Mouse (Mus musculus) lung, postnatal 0 days (tissue): ENCODE data around the gene Cryl1. TPM values are rescaled to one million over a fixed set of nuclear protein-coding genes. Genes with fewer than 3 reads are reported as not detected.

Source experiments
- ATAC-seq: fragments of 200-750 bp; cut with Nextera tagmentation; 2 replicates; pipeline ENCODE4 v1.8.0; 2017; ENCODE audit warnings: moderate library complexity
- DNase-seq: peaks from one replicate; pipeline ENCODE4 v3.0.0-alpha.2; 2016; ENCODE audit warnings: low spot score
- H3K27ac ChIP-seq: fragments of 300-500 bp; sonication (generic); 2 replicates; pipeline ENCODE4 v1.5.1; 2014; ENCODE audit warnings: antibody characterized with exemption, mild to moderate bottlenecking, low read length, mixed read lengths
- H3K27me3 ChIP-seq: fragments of 300-500 bp; sonication (generic); replicated peaks from 2 replicates; pipeline ENCODE4 v1.6.1; 2014; ENCODE audit warnings: low read length, mixed read lengths; ENCODE audit not compliant: insufficient read depth
- H3K36me3 ChIP-seq: fragments of 300-500 bp; sonication (generic); 2 replicates; pipeline ENCODE4 v1.6.1; 2014; ENCODE audit warnings: low read length, mixed read lengths; ENCODE audit not compliant: insufficient read depth
- H3K4me1 ChIP-seq: fragments of 300-500 bp; sonication (generic); 2 replicates; pipeline ENCODE4 v1.6.1; 2014; ENCODE audit warnings: antibody characterized with exemption, low read depth, low read length, mixed read lengths; ENCODE audit not compliant: insufficient read depth
- H3K4me2 ChIP-seq: fragments of 300-500 bp; sonication (generic); replicated peaks from 2 replicates; pipeline ENCODE4 v1.6.1; 2014; ENCODE audit warnings: low read depth, mild to moderate bottlenecking, low read length, moderate library complexity, mixed read lengths
- H3K4me3 ChIP-seq: fragments of 300-500 bp; sonication (generic); 2 replicates; pipeline ENCODE4 v1.5.1; 2014; ENCODE audit warnings: low read depth, low read length
- H3K9ac ChIP-seq: fragments of 300-500 bp; sonication (generic); replicated peaks from 2 replicates; pipeline ENCODE4 v1.6.1; 2014; ENCODE audit warnings: low read depth, mild to moderate bottlenecking
- H3K9me3 ChIP-seq: fragments of 300-500 bp; sonication (generic); 2 replicates; pipeline ENCODE4 v1.6.1; 2016; ENCODE audit warnings: low read length, mixed read lengths
- CTCF ChIP-seq: IDR thresholded peaks from 2 replicates; pipeline ENCODE4 v1.5.1; 2016; ENCODE audit warnings: antibody characterized with exemption, mild to moderate bottlenecking
- EP300 ChIP-seq: IDR thresholded peaks from 2 replicates; pipeline ENCODE4 v1.6.1; 2016; ENCODE audit warnings: antibody characterized with exemption, mild to moderate bottlenecking, control low read depth
- WGBS: fragments of 180-500 bp; shearing (Covaris S2); extraction: QIAGEN DNeasy Blood & Tissue Kit; methylation state at CpG from one replicate; pipeline ENCODE4 v1.1.7; 2014; 5-methylcytosine and 5-hydroxymethylcytosine counted together
- polyA plus RNA-seq: library from polyadenylated mRNA; unstranded; fragments of >200 nt; fragmentation: Nextera tagmentation; extraction: Ambion mirVana; gene quantifications from 2 replicates; pipeline ENCODE4 v1.2.1, GENCODE M21; 2015

Gene Cryl1
- polyA plus RNA-seq, 1 experiment from 2014 or later = 16.0 TPM

GRCm38 (mm10) chr14:57344781-57345492 is 53.4 kb downstream of the Cryl1 start:
- ATAC-seq = peak; percentile 83
- peak overlapping the region; percentile 2; the same call in 1 of the 2 replicates for H3K9ac ChIP-seq
- peak; percentile 47 for DNase-seq
- peak overlapping the region; percentile 49 for H3K4me2 ChIP-seq
- 21% methylated on average over 25 of the region's 25 CpGs for WGBS
- H3K4me3 ChIP-seq = peak overlapping the region; percentile 31
- no peaks in the 10 kb centered on the region for H3K36me3 ChIP-seq
- H3K9me3 ChIP-seq = no peaks in the 10 kb centered on the region
- TF ChIP-seq CTCF (no peak), EP300 (no peak)
- H3K27ac ChIP-seq = peak overlapping the region; percentile 43
- no peaks in the 10 kb centered on the region for H3K4me1 ChIP-seq
- H3K27me3 ChIP-seq = no peaks in the 10 kb centered on the region

DNA sequence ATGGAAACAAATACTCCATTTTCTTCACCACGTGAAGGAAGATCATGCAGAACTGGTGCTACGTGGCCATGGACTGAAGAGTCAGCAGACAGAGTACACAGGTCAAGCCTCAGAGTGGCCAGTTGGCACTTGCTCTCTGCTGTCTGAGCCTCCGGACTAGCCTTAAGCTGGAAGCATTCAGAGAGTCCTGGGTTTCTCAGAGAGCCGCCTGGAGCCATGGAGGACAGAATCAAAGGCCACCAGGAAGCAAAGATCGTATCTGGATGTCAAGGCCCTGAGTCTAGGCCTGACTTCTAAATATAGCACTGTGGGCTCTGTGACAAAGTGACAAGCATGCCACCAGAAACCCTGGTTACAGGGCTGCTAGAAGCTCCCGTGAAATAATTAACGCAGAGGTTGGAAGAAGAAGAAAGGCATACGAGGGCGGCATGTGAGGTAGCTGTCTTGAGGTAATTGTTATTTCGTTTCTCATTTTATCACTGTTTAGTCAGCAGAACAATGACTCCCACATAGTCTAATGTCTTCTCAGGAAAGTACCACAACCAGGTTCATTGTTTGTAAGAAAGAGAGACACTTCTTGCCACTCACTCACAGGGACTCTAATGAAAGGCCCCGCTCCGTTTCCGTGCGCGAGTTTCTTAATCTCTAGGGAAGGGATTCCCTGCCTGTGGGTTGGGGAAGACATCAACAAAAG is 55.1 kb downstream of the Cryl1 start:
- TF ChIP-seq EP300 (no peak), CTCF (no peak)
- Histone ChIP-seq H3K36me3 (no peaks in the 10 kb centered on the region), H3K9me3 (no peaks in the 10 kb centered on the region), H3K27ac (no peak overlapping the region), H3K4me3 (no peak overlapping the region), H3K9ac (no peak overlapping the region), H3K4me1 (no peaks in the 10 kb centered on the region), H3K4me2 (no peak overlapping the region), H3K27me3 (no peaks in the 10 kb centered on the region)
- WGBS = 66% methylated on average over 15 of the region's 15 CpGs
- ATAC-seq (no peak), DNase-seq (no peak)

GRCm38 (mm10) chr14:57342316-57343055 is 55.8 kb downstream of the Cryl1 start:
- Histone ChIP-seq H3K27ac (no peak overlapping the region), H3K36me3 (no peaks in the 10 kb centered on the region), H3K4me2 (no peak overlapping the region), H3K9ac (no peak overlapping the region), H3K4me3 (no peak overlapping the region), H3K4me1 (no peaks in the 10 kb centered on the region), H3K9me3 (no peaks in the 10 kb centered on the region), H3K27me3 (no peaks in the 10 kb centered on the region)
- DNase-seq (no peak), ATAC-seq (no peak)
- 76% methylated on average over 6 of the region's 6 CpGs for WGBS
- TF ChIP-seq CTCF (no peak), EP300 (no peak)

- Histone ChIP-seq H3K4me3 (no peak overlapping the region), H3K36me3 (no peaks in the 10 kb centered on the region), H3K9ac (no peak overlapping the region), H3K27me3 (no peaks in the 10 kb centered on the region), H3K27ac (no peak overlapping the region), H3K9me3 (no peaks in the 10 kb centered on the region), H3K4me1 (no peaks in the 10 kb centered on the region), H3K4me2 (no peak overlapping the region)
- TF ChIP-seq EP300 = no peak
- TF ChIP-seq CTCF = no peak
- ATAC-seq = peak; percentile 37; the same call in 1 of the 2 replicates
- 28% methylated on average over 6 of the region's 6 CpGs for WGBS
- DNase-seq = no peak
These were observed 59.7 kb downstream of the Cryl1 start for GRCm38 (mm10) chr14:57338666-57339065.

- TF ChIP-seq EP300 (no peak), CTCF (peak; percentile 53)
- H3K4me1 ChIP-seq = no peaks in the 10 kb centered on the region
- WGBS = 70% methylated on average over 6 of the region's 6 CpGs
- no peak overlapping the region for H3K4me3 ChIP-seq
- H3K27ac ChIP-seq = no peak overlapping the region
- no peaks in the 10 kb centered on the region for H3K36me3 ChIP-seq
- H3K4me2 ChIP-seq = no peak overlapping the region
- no peaks in the 10 kb centered on the region for H3K27me3 ChIP-seq
- ATAC-seq (no peak), DNase-seq (no peak)
- H3K9ac ChIP-seq = no peak overlapping the region
- H3K9me3 ChIP-seq = no peaks in the 10 kb centered on the region
These were observed 63.5 kb downstream of the Cryl1 start for GRCm38 (mm10) chr14:57334833-57335232.

DNA sequence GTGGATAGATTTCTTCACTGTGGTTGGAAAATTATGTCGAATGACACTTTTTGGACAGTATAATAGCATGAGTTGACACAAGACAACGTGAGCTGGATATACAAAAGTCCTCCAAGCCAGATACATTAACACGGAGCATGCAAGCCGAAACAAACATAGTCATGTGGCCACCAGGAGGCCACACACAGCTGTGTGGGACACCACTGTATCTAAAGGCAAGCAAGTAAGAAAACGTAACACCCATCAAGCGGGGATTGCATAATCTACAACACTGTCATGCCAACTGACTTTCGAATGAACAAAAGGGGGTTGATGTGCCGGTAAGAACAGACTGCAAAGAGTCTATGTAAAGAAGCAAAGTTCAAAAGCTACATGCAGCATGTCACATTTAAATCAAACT is 65.8 kb downstream of the Cryl1 start:
- no peak overlapping the region for H3K4me3 ChIP-seq
- no peak overlapping the region for H3K27ac ChIP-seq
- WGBS = 61% methylated on average over 8 of the region's 8 CpGs

More for the DNA sequence above, 65.8 kb downstream of the Cryl1 start:
- Histone ChIP-seq H3K9ac (no peak overlapping the region), H3K36me3 (no peaks in the 10 kb centered on the region), H3K4me1 (no peaks in the 10 kb centered on the region), H3K9me3 (no peaks in the 10 kb centered on the region), H3K27me3 (no peaks in the 10 kb centered on the region), H3K4me2 (no peak overlapping the region)
- peak; percentile 30; the same call in 1 of the 2 replicates for TF ChIP-seq CTCF
- no peak for TF ChIP-seq EP300
- ATAC-seq = no peak
- DNase-seq = no peak
